Mouse (Mus musculus): ENCODE results near the gene Selenom. TPM values are rescaled to one million over a fixed set of nuclear protein-coding genes. Genes with fewer than 3 reads are reported as not detected.

Selenom gene
- total RNA-seq, 2 experiments from 2014 or later = 40.6 to 44.9 TPM

DNA sequence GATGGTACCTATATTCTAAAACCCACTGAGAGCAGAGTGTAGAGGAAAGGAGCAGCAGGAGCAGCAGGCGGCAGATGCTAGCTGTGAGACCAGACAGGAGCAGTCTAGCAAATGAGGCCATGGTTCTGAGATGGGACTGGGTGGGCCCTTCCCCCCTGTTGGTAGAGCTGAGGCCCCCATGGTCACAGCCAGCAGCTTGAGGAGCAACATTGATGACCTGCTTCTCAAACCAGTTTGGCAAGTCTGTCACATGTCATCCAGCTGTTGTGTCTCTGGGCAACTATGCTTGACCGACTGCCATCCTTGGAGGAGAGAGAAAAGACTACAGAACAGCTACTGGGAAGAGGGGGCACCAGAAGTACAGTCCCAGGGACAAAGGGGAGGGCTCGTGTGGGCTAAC, 27.4 kb downstream of the Selenom start:
- no peak for DNase-seq (ENCODE audit: low spot score)
- intact Hi-C loops (cut with DNase I) = no loop called here

GRCm38 (mm10) chr11:3543001-3543400, 28.5 kb downstream of the Selenom start:
- peak; percentile 76 for DNase-seq (ENCODE audit: low spot score)
- intact Hi-C loops (cut with DNase I) = no loop called here

DNA sequence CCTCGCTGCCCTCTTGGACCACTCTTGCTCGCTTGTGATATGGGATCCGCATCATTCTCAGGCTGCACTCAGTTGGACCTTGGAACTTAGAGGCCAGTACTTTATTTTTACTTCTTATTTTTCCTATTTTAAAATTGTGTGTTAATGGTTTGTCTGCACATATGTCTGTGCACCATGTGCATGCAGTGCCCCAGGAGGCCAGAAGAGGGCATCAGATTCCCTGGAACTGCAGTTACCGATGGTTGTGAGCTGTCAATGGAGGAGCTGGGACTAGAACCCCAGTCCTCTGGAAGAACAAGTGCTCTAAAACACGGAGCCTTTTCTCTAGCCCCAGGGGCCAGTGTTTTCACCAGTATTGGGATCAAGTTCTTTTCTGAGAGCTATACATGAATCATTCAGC, 29.9 kb downstream of the Selenom start:
- intact Hi-C loops (cut with DNase I) = no loop called here
- no peak for DNase-seq (ENCODE audit: low spot score)

DNA sequence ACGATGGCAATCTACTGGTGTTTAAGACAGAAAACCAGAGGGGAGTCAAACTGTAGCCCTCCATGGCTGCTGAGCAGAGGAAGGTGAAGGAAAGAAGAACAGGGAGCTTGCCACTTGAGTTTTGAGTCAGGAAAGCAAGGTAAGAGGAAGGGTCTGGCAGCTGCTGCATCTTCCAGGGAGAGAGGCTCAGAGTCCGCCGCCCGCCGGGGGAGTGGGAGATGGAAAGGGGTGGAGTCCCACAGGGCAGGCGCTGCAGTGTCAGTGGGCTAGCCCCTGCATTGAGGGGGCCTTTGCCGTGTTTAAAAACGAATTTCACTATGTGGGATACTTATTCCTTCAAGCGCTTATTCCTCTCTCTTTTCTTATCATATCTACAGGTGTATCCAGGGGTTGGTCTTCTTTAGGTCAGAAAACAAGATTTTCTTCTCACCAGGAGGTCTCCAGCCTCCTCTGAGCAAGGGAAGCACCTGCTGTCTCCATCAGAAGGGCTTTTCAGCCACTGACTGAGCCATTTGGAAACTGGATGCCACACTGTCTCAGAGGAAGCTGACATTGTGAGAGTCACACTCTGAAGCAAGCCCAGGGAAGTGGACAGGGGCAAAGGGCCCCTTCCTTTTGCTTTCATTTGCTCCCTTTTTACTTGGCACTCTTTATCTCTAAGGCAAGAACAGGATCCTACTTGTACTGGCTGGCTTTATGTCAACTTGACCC, 31.2 kb downstream of the Selenom start:
- DNase-seq (ENCODE audit: low spot score) = no peak
- intact Hi-C loops (cut with DNase I) = no loop called here

GRCm38 (mm10) chr11:3546242-3546562, 31.7 kb downstream of the Selenom start:
- intact Hi-C loops (cut with DNase I) = no loop called here
- DNase-seq (ENCODE audit: low spot score) = no peak

DNA sequence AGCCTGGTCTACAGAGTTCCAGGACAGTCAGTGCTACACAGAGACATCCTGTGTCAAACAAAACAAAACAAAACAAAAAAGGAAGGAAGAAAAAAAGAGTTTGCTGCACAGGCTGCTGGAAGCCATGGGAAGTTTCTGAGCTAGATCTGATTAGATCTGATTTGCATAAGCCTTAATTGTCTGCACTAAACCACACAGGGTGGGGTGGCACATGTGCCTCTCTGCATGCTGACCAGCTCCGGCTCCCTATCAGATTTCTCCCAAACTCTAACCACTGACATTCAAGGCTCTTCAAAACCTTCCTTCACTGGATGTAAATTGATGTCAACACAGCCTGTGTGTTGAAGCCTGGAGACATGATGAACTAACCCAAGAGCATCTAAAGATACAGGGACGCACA, 32.6 kb downstream of the Selenom start:
- intact Hi-C loops (cut with DNase I) = no loop called here
- DNase-seq (ENCODE audit: low spot score) = no peak

DNA sequence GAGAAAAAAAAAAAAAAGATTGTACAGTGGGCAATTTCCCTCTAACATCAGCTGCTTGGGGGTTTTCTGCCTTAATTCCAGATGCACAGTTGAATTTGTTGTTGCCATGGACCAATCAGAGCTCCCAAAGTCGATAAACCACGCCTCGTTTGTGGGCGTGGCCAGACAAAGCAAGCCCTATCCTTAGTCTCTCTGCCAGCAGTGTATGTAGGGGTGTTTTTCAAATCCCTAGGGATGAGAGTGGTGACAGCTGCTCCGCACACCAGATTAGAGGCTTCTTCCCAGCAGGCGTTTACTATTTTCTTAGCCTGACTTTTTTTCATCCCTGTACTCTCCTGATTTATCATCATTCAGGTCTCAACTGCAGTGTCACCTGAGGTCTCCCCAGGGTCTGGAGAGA, 33.5 kb downstream of the Selenom start:
- no peak for DNase-seq (ENCODE audit: low spot score)
- intact Hi-C loops (cut with DNase I) = no loop called here

- intact Hi-C loops (cut with DNase I) = no loop called here
- no peak for DNase-seq (ENCODE audit: low spot score)
Observed at GRCm38 (mm10) chr11:3548564-3549295, 34.2 kb downstream of the Selenom start.

- intact Hi-C loops (cut with DNase I) = no loop called here
Observed at GRCm38 (mm10) chr11:3549791-3550190, 35.3 kb downstream of the Selenom start.

GRCm38 (mm10) chr11:3554976-3555375, 40.5 kb downstream of the Selenom start:
- intact Hi-C loops (cut with DNase I) = no loop called here

More at GRCm38 (mm10) chr11:3549791-3550190, 35.3 kb downstream of the Selenom start:
- DNase-seq (ENCODE audit: low spot score) = no peak

GRCm38 (mm10) chr11:3557852-3558251, 43.4 kb downstream of the Selenom start:
- no peak for DNase-seq (ENCODE audit: low spot score)

More at GRCm38 (mm10) chr11:3554976-3555375, 40.5 kb downstream of the Selenom start:
- DNase-seq (ENCODE audit: low spot score) = no peak

GRCm38 (mm10) chr11:3560202-3560601, 45.7 kb downstream of the Selenom start:
- DNase-seq (ENCODE audit: low spot score) = no peak
- intact Hi-C loops (cut with DNase I) = no loop called here

More at GRCm38 (mm10) chr11:3557852-3558251, 43.4 kb downstream of the Selenom start:
- intact Hi-C loops (cut with DNase I) = no loop called here

GRCm38 (mm10) chr11:3563853-3564252, 49.4 kb downstream of the Selenom start:
- no peak for DNase-seq (ENCODE audit: low spot score)
- intact Hi-C loops (cut with DNase I) = no loop called here

GRCm38 (mm10) chr11:3564451-3564850, 50.0 kb downstream of the Selenom start:
- DNase-seq (ENCODE audit: low spot score) = no peak
- intact Hi-C loops (cut with DNase I) = no loop called here

- intact Hi-C loops (cut with DNase I) = no loop called here
- DNase-seq (ENCODE audit: low spot score) = no peak
Observed at GRCm38 (mm10) chr11:3566018-3566417, 51.5 kb downstream of the Selenom start.

Other genes with a start within 250 kb of the Selenom start
- gene Drg1, start 248.3 kb upstream of the Selenom start, total RNA-seq (2021) = 10 to 100 TPM; 58.0 to 65.0 TPM
- 10 to 100 TPM; 25.6 to 26.4 TPM for gene Patz1, start 225.8 kb upstream of the Selenom start, total RNA-seq (2021)
- gene Pik3ip1, start 184.3 kb upstream of the Selenom start, total RNA-seq (2021) = 10 to 100 TPM; 39.4 to 42.4 TPM
- 10 to 100 TPM; 17.2 to 18.5 TPM for gene Limk2, start 105.5 kb upstream of the Selenom start, total RNA-seq (2021)
- 10 to 100 TPM; 19.5 to 20.2 TPM for gene Rnf185, start 62.3 kb upstream of the Selenom start, total RNA-seq (2021)
- gene Pla2g3, start 26.4 kb upstream of the Selenom start, total RNA-seq (2021) = not detected
- 10 to 100 TPM; 29.4 to 30.6 TPM for gene Inpp5j, start 9.9 kb upstream of the Selenom start, total RNA-seq (2021)
- gene Smtn, start 25.9 kb downstream of the Selenom start, total RNA-seq (2021) = 100 to 1,000 TPM; 170 to 174 TPM
- gene Morc2a, start 134.5 kb downstream of the Selenom start, total RNA-seq (2021) = 10 to 100 TPM; 22.0 to 23.9 TPM